Mouse (Mus musculus) megakaryocyte, embryonic 14.5 days (primary cell): ENCODE results near the gene Rtn4.

Experiments used
- FLI1 ChIP-seq: IDR thresholded peaks from 2 replicates; pipeline ENCODE4 v1.6.1; 2012; ENCODE audit warnings: low read length, inconsistent platforms, mixed read lengths
- GATA1 ChIP-seq: IDR thresholded peaks from 3 replicates; pipeline ENCODE4 v1.6.1; 2012; ENCODE audit warnings: mixed read lengths, low read length, inconsistent platforms, borderline replicate concordance

DNA sequence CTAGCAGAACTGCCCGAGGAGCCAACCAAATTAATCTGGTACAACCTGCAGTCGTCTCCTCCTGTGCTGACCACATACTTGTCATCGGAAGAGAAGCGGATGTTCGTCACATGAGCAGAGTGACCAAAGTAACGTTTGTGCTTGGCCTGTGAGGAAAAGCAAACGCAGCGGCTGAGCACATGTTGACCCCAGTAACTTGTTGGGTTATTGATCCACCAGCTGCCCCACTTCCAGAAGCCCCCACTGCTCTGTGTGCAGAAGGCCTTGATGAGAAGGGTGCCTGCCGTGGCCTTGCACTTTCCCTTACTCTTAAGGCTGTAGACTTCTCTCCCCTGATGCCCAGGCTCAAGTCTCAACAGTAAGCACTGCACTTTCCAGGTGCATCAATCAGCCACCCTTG is 53.5 kb downstream of the Rtn4 start:
- TF ChIP-seq GATA1 (no peak), FLI1 (no peak)
